Mouse (Mus musculus) brown adipose tissue, adult 24 weeks (tissue): ENCODE measurements around the gene Rai1. TPM values are rescaled to one million over a fixed set of nuclear protein-coding genes. Genes with fewer than 3 reads are reported as not detected.
A peak's percentile ranks its signal among the peaks of the same experiment; 100 is the strongest.

Experiments used
- H3K27ac ChIP-seq: fragments of 200-500 bp; replicated peaks from 2 replicates; pipeline ENCODE4 v1.5.1; 2012; ENCODE audit warnings: low read depth, mild to moderate bottlenecking, low read length
- H3K4me1 ChIP-seq: fragments of 200-500 bp; 2 replicates; pipeline ENCODE4 v1.6.1; 2012; ENCODE audit warnings: low read length, mixed read lengths; ENCODE audit not compliant: control insufficient read depth, insufficient read depth, insufficient read length
- H3K4me3 ChIP-seq: fragments of 200-500 bp; 2 replicates; pipeline ENCODE4 v1.5.1; 2012; ENCODE audit warnings: low read depth, mild to moderate bottlenecking, low read length, moderate library complexity; ENCODE audit not compliant: insufficient read depth
- polyA plus RNA-seq: library from polyadenylated mRNA; stranded (reverse); fragments of >200 nt; gene quantifications from 2 replicates; pipeline ENCODE4 v1.2.4, GENCODE M21; 2012; ENCODE audit not compliant: missing spikeins, insufficient read depth, insufficient read length

Gene Rai1
- polyA plus RNA-seq, 1 experiment, result 11.7 TPM

DNA sequence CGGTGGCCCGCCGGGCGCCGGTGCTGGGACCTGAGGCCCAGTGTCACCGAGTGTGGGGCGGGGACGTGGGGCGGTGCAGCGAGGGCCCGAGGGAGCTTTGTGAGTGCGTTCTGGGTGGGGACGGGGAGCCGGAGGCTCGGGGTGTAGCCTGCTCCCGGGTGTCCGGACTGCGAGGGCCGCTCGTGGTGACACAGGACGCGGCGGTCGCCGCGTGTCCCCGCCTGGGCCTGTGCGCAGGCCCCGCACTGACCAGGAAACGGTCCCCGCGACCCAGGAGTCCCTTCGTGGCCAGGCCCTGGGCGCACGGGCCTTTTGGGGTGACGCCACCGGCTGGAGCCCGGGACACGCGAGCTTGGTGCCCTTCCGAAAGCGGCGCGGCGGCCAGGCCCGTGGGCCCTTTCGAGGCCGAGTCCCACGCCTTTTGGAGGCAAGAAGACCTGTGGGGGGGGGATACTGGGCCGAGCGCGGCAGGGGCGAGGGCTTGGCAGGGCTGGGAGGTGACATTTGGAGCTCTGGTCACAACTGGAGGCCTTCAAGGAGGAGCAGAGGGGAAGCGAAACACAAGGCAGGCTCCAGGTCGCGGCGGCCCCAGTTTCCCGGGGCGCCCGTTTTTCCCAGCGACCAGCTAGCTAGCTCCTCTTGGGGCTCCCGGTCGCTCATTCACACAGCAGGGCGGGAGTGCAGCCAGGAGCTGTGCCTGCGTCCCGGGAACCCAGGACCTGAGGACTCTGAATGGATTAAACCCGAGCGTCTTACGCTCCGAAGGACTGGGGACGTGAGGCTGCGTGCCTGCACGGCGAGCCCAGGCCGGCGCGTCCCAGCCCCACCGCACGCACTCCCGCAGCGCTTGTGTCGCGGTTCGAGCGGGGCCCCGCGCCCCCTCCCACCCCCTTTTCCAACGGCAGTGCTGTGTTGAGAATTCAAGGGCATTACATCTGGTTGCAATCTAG, 1.1 kb downstream of the Rai1 start:
- Histone ChIP-seq H3K4me1 (peaks cover 34% of the 10 kb centered on the region), H3K4me3 (peak overlapping the region; percentile 97), H3K27ac (peak overlapping the region; percentile 93)

- Histone ChIP-seq H3K4me3 (peak overlapping the region; percentile 97), H3K4me1 (peaks cover 32% of the 10 kb centered on the region), H3K27ac (peak overlapping the region; percentile 93)
Observed at GRCm38 (mm10) chr11:60106543-60107110, 1.8 kb downstream of the Rai1 start.

- Histone ChIP-seq H3K27ac (no peak overlapping the region), H3K4me1 (peaks cover 34% of the 10 kb centered on the region)
Observed at GRCm38 (mm10) chr11:60107449-60107848, 2.6 kb downstream of the Rai1 start.

GRCm38 (mm10) chr11:60108631-60109172, 3.9 kb downstream of the Rai1 start:
- Histone ChIP-seq H3K4me3 (no peak overlapping the region), H3K27ac (peak overlapping the region; percentile 11; the same call in 1 of the 2 replicates), H3K4me1 (peaks cover 39% of the 10 kb centered on the region)

More at GRCm38 (mm10) chr11:60107449-60107848, 2.6 kb downstream of the Rai1 start:
- no peak overlapping the region for H3K4me3 ChIP-seq

DNA sequence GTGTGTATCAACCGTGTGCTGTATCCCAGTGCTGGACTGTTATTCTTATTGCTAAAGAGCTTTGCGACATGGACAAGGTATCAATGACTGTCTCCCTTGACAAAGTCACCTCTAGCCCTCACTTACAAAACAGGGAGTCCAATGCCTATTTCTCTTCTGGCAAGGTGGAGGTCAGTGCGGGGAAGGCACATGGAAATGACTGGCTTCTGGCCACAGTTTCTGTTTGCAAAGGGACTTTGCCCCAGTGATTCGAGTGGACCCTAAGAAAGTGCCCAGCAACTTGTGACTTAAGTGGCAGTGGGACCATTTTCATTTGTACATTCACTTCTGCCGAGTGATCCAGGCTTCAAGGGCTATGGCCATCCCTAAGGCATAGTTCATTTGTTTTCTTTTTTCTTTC, 5.6 kb downstream of the Rai1 start:
- peaks cover 48% of the 10 kb centered on the region for H3K4me1 ChIP-seq
- H3K4me3 ChIP-seq, result no peak overlapping the region
- H3K27ac ChIP-seq, result no peak overlapping the region

DNA sequence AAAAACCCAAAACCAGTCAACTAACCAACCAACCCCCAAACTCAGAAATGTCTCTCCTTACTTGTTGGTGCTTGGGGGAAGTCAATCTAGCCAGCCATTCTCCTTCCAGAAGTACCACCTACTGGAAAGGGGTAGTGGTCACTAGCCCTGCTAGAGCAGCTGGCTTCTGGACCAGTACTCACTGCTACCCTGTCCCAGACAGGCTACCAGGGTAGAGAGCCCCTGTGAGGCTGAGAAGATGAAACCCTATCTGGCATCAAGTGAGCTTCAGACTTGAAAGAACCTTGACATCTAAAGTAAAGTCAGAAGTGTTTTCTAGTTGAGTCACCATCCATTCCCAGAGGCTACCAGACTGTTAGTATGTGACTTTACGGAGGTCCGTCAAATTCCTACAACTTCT, 6.8 kb downstream of the Rai1 start:
- Histone ChIP-seq H3K27ac (no peak overlapping the region), H3K4me3 (no peak overlapping the region), H3K4me1 (peaks cover 52% of the 10 kb centered on the region)

DNA sequence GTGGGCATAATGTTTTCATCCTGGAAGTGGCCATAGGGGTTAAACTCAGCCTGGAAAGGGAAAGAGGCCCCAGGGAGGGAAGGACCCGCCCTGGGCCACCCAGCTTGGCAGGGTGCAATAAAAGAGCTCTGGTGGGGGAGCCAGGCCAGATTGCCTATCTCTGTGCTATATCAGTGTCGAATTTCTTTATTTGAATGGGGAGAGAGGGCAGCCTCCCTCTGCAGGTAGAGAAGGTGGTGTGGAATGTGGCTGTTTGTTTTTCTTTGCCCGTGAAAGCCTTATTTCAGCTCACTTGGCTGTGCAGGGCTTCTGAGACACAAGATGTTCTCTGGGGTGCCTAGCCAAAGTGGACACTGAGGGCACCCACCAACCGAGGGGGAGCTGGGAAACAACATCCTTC, 8.8 kb downstream of the Rai1 start:
- Histone ChIP-seq H3K4me1 (peaks cover 37% of the 10 kb centered on the region), H3K4me3 (0 out of 2 replicates have a peak overlapping the region, but pooled peaks have one; percentile 74), H3K27ac (peak overlapping the region; percentile 94)

GRCm38 (mm10) chr11:60114296-60115023, 9.6 kb downstream of the Rai1 start:
- Histone ChIP-seq H3K4me3 (peak overlapping the region; percentile 74), H3K4me1 (peaks cover 30% of the 10 kb centered on the region), H3K27ac (peak overlapping the region; percentile 94)

DNA sequence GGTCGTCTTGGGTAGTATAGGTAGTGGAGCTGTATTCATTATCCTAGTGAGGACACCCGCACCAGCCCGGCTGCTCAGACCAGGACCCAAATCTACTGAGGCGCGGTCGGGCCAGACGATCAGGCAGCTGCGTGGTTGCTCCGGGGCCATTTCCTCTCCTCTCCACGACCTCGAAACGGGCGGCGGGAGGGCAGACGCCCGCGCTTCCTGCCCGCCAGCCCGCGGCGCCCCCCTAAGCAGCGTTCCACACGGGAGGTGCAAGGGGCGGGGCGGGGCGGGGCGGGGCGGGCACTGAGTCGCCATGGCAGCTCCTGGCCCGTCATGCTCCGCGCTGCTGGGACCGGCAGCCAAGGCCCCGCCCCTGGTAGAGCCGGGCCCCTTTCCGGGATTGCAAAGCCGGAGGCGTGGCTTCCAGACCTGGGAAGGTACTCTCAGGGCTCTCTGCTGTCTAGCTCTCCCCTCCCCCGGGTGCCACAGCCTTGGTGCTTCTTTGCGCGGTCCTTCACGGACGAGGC, 10.3 kb downstream of the Rai1 start:
- Histone ChIP-seq H3K4me1 (peaks cover 25% of the 10 kb centered on the region), H3K4me3 (peak overlapping the region; percentile 74), H3K27ac (peak overlapping the region; percentile 94)

- Histone ChIP-seq H3K4me1 (peaks cover 21% of the 10 kb centered on the region), H3K4me3 (peak overlapping the region; percentile 61), H3K27ac (peak overlapping the region; percentile 59)
Observed at GRCm38 (mm10) chr11:60115638-60116276, 10.9 kb downstream of the Rai1 start.

- Histone ChIP-seq H3K4me3 (no peak overlapping the region), H3K27ac (no peak overlapping the region), H3K4me1 (peaks cover 1% of the 10 kb centered on the region; the same call in 1 of the 2 replicates)
Observed at GRCm38 (mm10) chr11:60120586-60121262, 15.9 kb downstream of the Rai1 start.

DNA sequence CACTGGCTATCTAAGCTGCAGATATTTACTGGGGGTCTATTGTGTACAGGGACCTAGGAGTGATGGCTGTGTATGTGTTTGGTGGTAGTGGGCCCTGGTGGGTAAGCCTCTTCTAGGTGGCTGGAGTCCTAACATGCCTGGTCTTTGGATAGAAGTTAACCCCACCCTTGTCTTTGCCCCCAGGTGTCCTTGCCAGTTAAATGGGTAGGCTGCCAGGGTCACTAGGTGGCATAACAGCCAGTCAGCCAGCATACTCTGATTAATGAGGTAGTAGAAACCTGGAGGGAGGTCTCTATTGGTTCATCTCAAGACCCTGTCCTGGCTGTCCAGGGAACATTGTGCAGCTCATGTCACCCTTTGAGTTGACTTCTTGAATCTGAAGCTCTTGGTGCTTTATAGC, 17.8 kb downstream of the Rai1 start:
- Histone ChIP-seq H3K4me3 (no peak overlapping the region), H3K4me1 (peaks cover 6% of the 10 kb centered on the region), H3K27ac (no peak overlapping the region)

- H3K27ac ChIP-seq, result no peak overlapping the region
Observed at GRCm38 (mm10) chr11:60127048-60127447, 22.2 kb downstream of the Rai1 start.

More at GRCm38 (mm10) chr11:60127048-60127447, 22.2 kb downstream of the Rai1 start:
- Histone ChIP-seq H3K4me3 (no peak overlapping the region), H3K4me1 (peaks cover 6% of the 10 kb centered on the region)
